Comparison of ENCODE assay signal across 11 mouse cellular contexts in genomic region chr17:87826036-87826560, GRCm38 (mm10). TPM values are rescaled to one million over a fixed set of nuclear protein-coding genes. Genes with fewer than 3 reads are reported as not detected.
DNase-seq lines count a peak whose midpoint lies in the region; ATAC-seq lines count a peak whose summit lies in the region.
"Had no signal": no experiment of that assay in that cellular context is flagged by ENCODE, and none has a peak within 500 bp of the region (broad histone marks: within the 10 kb centered on the region; RNA-seq: fewer than 3 reads in every experiment).

No protein-coding gene starts in this region.

- H3K4me2 ChIP-seq in heart, embryonic 12.5 days = peak overlapping the region; percentile 50
- peak overlapping the region; percentile 12; the same call in 1 of the 2 replicates for H3K4me2 ChIP-seq in embryonic facial prominence, embryonic 14.5 days (ENCODE audit: low read depth, low read length)
- H3K4me2 ChIP-seq in limb, embryonic 12.5 days = peak overlapping the region; percentile 38

- H3K9ac ChIP-seq in heart, embryonic 12.5 days = no peak overlapping the region
- H3K9ac ChIP-seq in embryonic facial prominence, embryonic 14.5 days (ENCODE audit: low read depth, low read length) = no peak overlapping the region
- no peak overlapping the region for H3K9ac ChIP-seq in limb, embryonic 12.5 days (replicated peaks)
- H3K9ac ChIP-seq: liver, embryonic 14.5 days had no signal

- H3K27ac ChIP-seq in heart, embryonic 12.5 days (ENCODE audit: poor library complexity, severe bottlenecking) = no peak overlapping the region
- no peak overlapping the region for H3K27ac ChIP-seq in embryonic facial prominence, embryonic 14.5 days (replicated peaks; ENCODE audit: low read depth, low read length)
- no peak overlapping the region for H3K27ac ChIP-seq in limb, embryonic 12.5 days
- H3K27ac ChIP-seq: liver, embryonic 14.5 days had no signal

- H3K4me3 ChIP-seq in heart, embryonic 12.5 days = 0 out of 2 replicates have a peak overlapping the region, but pooled peaks have one; percentile 3
- no peak overlapping the region for H3K4me3 ChIP-seq in embryonic facial prominence, embryonic 14.5 days (ENCODE audit: low read depth, low read length)
- no peak overlapping the region for H3K4me3 ChIP-seq in limb, embryonic 12.5 days (replicated peaks)

- no peaks in the 10 kb centered on the region for H3K36me3 ChIP-seq in heart, embryonic 12.5 days
- no peaks in the 10 kb centered on the region for H3K36me3 ChIP-seq in embryonic facial prominence, embryonic 14.5 days (ENCODE audit: control insufficient read depth, insufficient read depth, low read length)
- H3K36me3 ChIP-seq in limb, embryonic 12.5 days = no peaks in the 10 kb centered on the region

- peaks cover 16% of the 10 kb centered on the region for H3K4me1 ChIP-seq in heart, embryonic 12.5 days (replicated peaks)
- H3K4me1 ChIP-seq in embryonic facial prominence, embryonic 14.5 days (ENCODE audit: control insufficient read depth, insufficient read depth, low read length) = no peaks in the 10 kb centered on the region
- peaks cover 11% of the 10 kb centered on the region; the same call in 1 of the 2 replicates for H3K4me1 ChIP-seq in limb, embryonic 12.5 days (replicated peaks)

- no peaks in the 10 kb centered on the region for H3K9me3 ChIP-seq in heart, embryonic 12.5 days (replicated peaks)
- no peaks in the 10 kb centered on the region for H3K9me3 ChIP-seq in embryonic facial prominence, embryonic 14.5 days (ENCODE audit: control insufficient read depth, low read length)
- no peaks in the 10 kb centered on the region for H3K9me3 ChIP-seq in limb, embryonic 12.5 days

- DNase-seq in heart, adult 9 months (ENCODE audit: low spot score in 2 of 2) = no peak
- peak; percentile 62 for DNase-seq in ES-CJ7 (ENCODE audit: low read depth, low spot score)
- no peak for DNase-seq in embryonic facial prominence, embryonic 14.5 days (ENCODE audit: low spot score)
- DNase-seq in T-cell, adult 2 months (ENCODE audit: low spot score) = no peak
- DNase-seq in adrenal gland, adult 2 months = no peak
- no peak for DNase-seq in spleen, adult 12 weeks (ENCODE audit: low spot score)
- DNase-seq: thymus, postnatal 25 days had no signal

- H3K27me3 ChIP-seq in heart, embryonic 12.5 days (replicated peaks) = peaks cover 30% of the 10 kb centered on the region
- H3K27me3 ChIP-seq in embryonic facial prominence, embryonic 14.5 days (replicated peaks; ENCODE audit: control insufficient read depth, insufficient read depth, low read length) = peaks cover 12% of the 10 kb centered on the region; the same call in 1 of the 2 replicates
- peaks cover 30% of the 10 kb centered on the region for H3K27me3 ChIP-seq in limb, embryonic 12.5 days

- 14% methylated on average over 22 of the region's 23 CpGs for WGBS in heart, embryonic 12.5 days
- 24% methylated on average over 22 of the region's 23 CpGs for WGBS in embryonic facial prominence, embryonic 14.5 days
- WGBS in limb, embryonic 12.5 days = 29% methylated on average over 23 of the region's 23 CpGs

- no peak for ATAC-seq in heart, embryonic 12.5 days (ENCODE audit: insufficient number of reproducible peaks, low FRiP score)
- no peak for ATAC-seq in embryonic facial prominence, embryonic 14.5 days (ENCODE audit: low read depth)
- no peak for ATAC-seq in limb, embryonic 12.5 days (ENCODE audit: insufficient number of reproducible peaks, insufficient read depth, low FRiP score, low TSS enrichment, low read depth)

RNA-seq across cellular contexts. Expression of gene Kcnk12, which starts 28.3 kb away (rescaled TPM):
- polyA plus RNA-seq in heart, embryonic 12.5 days (2016; fragmentation: Nextera tagmentation; extraction: Ambion mirVana) = 0.11 and 0.13 TPM in 2 replicates
- polyA plus RNA-seq in embryonic facial prominence, embryonic 14.5 days (2014; fragmentation: Nextera tagmentation; extraction: Ambion mirVana) = not detected in 2 replicates
- 0.14 TPM in 1 of 2 replicates, not detected in the other for polyA plus RNA-seq in limb, embryonic 12.5 days (2016; fragmentation: Nextera tagmentation; extraction: Ambion mirVana)
- under 1 TPM; 0.28 to 0.66 TPM for total RNA-seq in adrenal gland, adult 2 months (2021)
- polyA plus RNA-seq in adrenal gland, adult 2 months (2012; rRNA removed) = 0.72 and 1.2 TPM in 2 replicates
- total RNA-seq: gastrocnemius, adult 8-10 months had no signal
